Mouse (Mus musculus) ES-E14 (cell line): Measurements from ENCODE around the gene Svopl. TPM values are rescaled to one million over a fixed set of nuclear protein-coding genes. Genes with fewer than 3 reads are reported as not detected.

ENCODE experiments used
- DNase-seq: peaks from one replicate; pipeline ENCODE4 v3.0.0-alpha.2; 2013; ENCODE audit warnings: low read depth, low spot score
- H3K27ac ChIP-seq: 2 replicates; pipeline ENCODE4 v1.5.1; 2012; ENCODE audit warnings: low read depth, mild to moderate bottlenecking, low read length, moderate library complexity, mixed read lengths; ENCODE audit not compliant: poor library complexity, insufficient read depth, severe bottlenecking
- H3K36me3 ChIP-seq: 2 replicates; pipeline ENCODE4 v1.6.1; 2012; ENCODE audit warnings: mild to moderate bottlenecking, low read length, moderate library complexity, mixed read lengths; ENCODE audit not compliant: control insufficient read depth, poor library complexity, insufficient read depth, severe bottlenecking
- H3K4me1 ChIP-seq, 2 experiments: fragments of 150-350 bp in 1 of 2; sonication (generic) in 1 of 2; 2 replicates each; pipeline ENCODE4 v1.6.1; 2012; ENCODE audit warnings: low read length in 2 of 2, mild to moderate bottlenecking in 1 of 2, mixed read lengths in 1 of 2; ENCODE audit not compliant: control insufficient read depth in 2 of 2, insufficient read depth in 2 of 2, poor library complexity in 1 of 2
- H3K4me3 ChIP-seq, 2 experiments: fragments of 150-350 bp in 1 of 2; sonication (generic) in 1 of 2; 2 replicates each; pipeline ENCODE4 v1.5.1; 2012; ENCODE audit warnings: low read length in 2 of 2, low read depth in 1 of 2, mild to moderate bottlenecking in 1 of 2, mixed read lengths in 1 of 2; ENCODE audit not compliant: insufficient read depth in 1 of 2, poor library complexity in 1 of 2, severe bottlenecking in 1 of 2
- H3K9ac ChIP-seq: 2 replicates; pipeline ENCODE4 v1.6.1; 2012; ENCODE audit warnings: low read depth, mild to moderate bottlenecking, low read length, mixed read lengths; ENCODE audit not compliant: poor library complexity, insufficient read depth, severe bottlenecking
- H3K9me3 ChIP-seq: fragments of 150-350 bp; sonication (generic); 2 replicates; pipeline ENCODE4 v1.6.1; 2012; ENCODE audit warnings: low read depth, mild to moderate bottlenecking, low read length; ENCODE audit not compliant: control insufficient read depth, insufficient read depth
- CHD2 ChIP-seq: IDR thresholded peaks from 2 replicates; pipeline ENCODE4 v1.6.1; 2014; ENCODE audit warnings: mild to moderate bottlenecking, low read depth, low read length, inconsistent platforms
- HCFC1 ChIP-seq: IDR thresholded peaks from 2 replicates; pipeline ENCODE4 v1.6.1; 2012; ENCODE audit warnings: low read length, inconsistent platforms, borderline replicate concordance; ENCODE audit not compliant: insufficient read depth
- MAFK ChIP-seq: IDR thresholded peaks from 2 replicates; pipeline ENCODE4 v1.6.1; 2014; ENCODE audit warnings: mild to moderate bottlenecking, low read depth, low read length, inconsistent platforms; ENCODE audit not compliant: insufficient read depth
- ZC3H11A ChIP-seq: IDR thresholded peaks from 2 replicates; pipeline ENCODE4 v1.6.1; 2012; ENCODE audit warnings: low read depth, mild to moderate bottlenecking, inconsistent platforms, low read length, borderline replicate concordance
- ZNF384 ChIP-seq: IDR thresholded peaks from 2 replicates; pipeline ENCODE4 v1.6.1; 2012; ENCODE audit warnings: low read depth, low read length, inconsistent platforms
- in situ Hi-C, 2 experiments: fragments of 600-800 bp; cut with MboI; formaldehyde crosslinking; loops; one replicate each; pipeline ENCODE4 v1.15.1; 2025; ENCODE audit warnings: low sequenced_read_pairs in 2 of 2, inconsistent platforms in 1 of 2; ENCODE audit not compliant: unreplicated experiment in 2 of 2
- total RNA-seq: library from RNA; depleted of rRNA; stranded (reverse); fragments of 300-350 nt; gene quantifications from 2 replicates; pipeline ENCODE4 v1.2.3, GENCODE M21; 2012

Gene Svopl
- total RNA-seq, 1 experiment, result 0.18 TPM

DNA sequence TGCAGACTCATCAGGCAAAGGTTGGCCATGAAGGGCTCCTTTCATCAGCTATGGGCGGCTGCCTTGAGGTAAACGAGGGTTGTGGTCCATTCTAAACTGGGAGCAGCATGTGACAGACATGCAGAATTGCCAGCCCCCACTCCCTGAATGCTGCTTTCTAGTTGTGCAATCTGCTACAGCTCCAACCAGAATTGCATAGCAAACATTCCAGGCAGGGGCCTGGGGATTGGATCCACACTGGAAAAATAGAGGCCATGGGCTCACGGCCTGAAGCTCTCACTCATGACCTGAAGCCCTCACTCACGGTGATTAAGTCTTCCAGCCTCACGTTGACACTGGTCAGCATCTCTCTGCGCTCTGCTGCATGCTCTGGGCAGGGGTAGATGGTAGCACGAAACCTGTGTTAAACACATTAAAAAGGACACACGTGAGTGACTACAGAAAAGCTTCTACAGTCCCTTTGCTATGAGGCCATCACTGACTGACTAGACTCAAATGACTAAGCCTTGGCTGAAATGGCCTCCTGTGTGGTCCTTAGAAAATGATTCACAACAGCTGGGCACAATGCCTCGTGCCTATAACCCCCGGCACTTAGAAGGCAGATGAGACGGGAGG, 35.0 kb upstream of the Svopl start:
- Histone ChIP-seq H3K27ac (no peak overlapping the region), H3K9ac (no peak overlapping the region), H3K4me1 (peaks cover 0 to 4% of the 10 kb centered on the region in 2 experiments; a peak in 1 of 4 replicates), H3K4me3 (no peak overlapping the region), H3K36me3 (no peaks in the 10 kb centered on the region), H3K9me3 (no peaks in the 10 kb centered on the region)
- no peak for DNase-seq
- no peak for TF ChIP-seq HCFC1
- TF ChIP-seq ZNF384, result no peak
- TF ChIP-seq MAFK, result no peak
- TF ChIP-seq ZC3H11A, result no peak
- TF ChIP-seq CHD2, result no peak
- in situ Hi-C loops, result no loop called here

DNA sequence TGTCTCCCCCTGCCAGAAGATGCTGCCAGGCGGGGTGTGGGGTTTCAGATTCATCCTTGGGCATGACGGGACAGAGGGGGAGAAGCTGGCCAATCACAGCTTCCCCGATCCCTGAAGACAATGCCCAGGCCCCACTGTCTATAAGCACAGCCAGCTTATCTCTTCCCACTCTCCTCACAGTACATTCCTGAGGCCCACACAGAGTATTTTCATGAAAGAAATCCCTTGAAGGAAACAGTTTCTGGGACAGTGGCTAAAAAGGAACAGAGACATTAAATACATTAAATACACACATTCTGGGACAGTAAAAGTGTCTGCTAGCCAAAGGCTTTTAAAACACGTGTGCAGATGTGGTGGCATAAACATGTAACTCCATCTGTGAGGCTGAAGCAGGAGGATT, 33.6 kb upstream of the Svopl start:
- in situ Hi-C loops, result no loop called here
- no peak for TF ChIP-seq ZC3H11A
- TF ChIP-seq CHD2, result no peak
- no peak for TF ChIP-seq ZNF384
- no peak for TF ChIP-seq HCFC1
- no peak for TF ChIP-seq MAFK
- no peak for DNase-seq
- no peaks in the 10 kb centered on the region for H3K36me3 ChIP-seq
- no peak overlapping the region for H3K9ac ChIP-seq
- no peaks in the 10 kb centered on the region for H3K9me3 ChIP-seq
- no peak overlapping the region for H3K4me3 ChIP-seq
- peaks cover 0 to 4% of the 10 kb centered on the region in 2 experiments; a peak in 1 of 4 replicates for H3K4me1 ChIP-seq
- no peak overlapping the region for H3K27ac ChIP-seq

DNA sequence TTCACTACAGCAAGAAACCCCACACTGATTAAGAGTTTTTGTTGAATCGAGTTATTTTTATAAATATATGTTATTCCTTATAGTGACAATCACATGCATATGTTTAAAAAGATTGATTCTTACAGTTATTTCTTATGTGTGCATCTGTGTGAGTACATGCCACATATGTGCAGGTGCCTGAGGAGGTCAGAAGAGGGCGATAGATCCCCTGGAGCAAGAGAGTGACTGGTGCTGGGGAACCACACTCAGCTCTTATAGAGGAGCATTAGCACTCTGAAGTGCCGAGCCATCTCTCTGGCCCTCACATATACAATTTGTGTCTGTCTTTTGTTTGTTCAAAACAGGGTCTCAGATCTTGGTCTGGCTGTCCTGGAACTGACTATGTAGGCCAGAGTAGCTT, 26.8 kb upstream of the Svopl start:
- Histone ChIP-seq H3K9me3 (no peaks in the 10 kb centered on the region), H3K36me3 (no peaks in the 10 kb centered on the region; the same call in 1 of the 2 replicates), H3K4me1 (no peaks in the 10 kb centered on the region), H3K9ac (no peak overlapping the region), H3K27ac (no peak overlapping the region), H3K4me3 (no peak overlapping the region)
- no peak for TF ChIP-seq CHD2
- TF ChIP-seq HCFC1, result no peak
- TF ChIP-seq ZNF384, result no peak
- no peak for TF ChIP-seq MAFK
- 0 out of 2 replicates have a peak, but pooled peaks have one; percentile 15 for TF ChIP-seq ZC3H11A
- in situ Hi-C loops, result loop anchor here in 1 of 2 experiments (25.0 kb wide), 1 partner anchor 611 kb away; no protein-coding TSS in a partner anchor
- DNase-seq, result no peak

DNA sequence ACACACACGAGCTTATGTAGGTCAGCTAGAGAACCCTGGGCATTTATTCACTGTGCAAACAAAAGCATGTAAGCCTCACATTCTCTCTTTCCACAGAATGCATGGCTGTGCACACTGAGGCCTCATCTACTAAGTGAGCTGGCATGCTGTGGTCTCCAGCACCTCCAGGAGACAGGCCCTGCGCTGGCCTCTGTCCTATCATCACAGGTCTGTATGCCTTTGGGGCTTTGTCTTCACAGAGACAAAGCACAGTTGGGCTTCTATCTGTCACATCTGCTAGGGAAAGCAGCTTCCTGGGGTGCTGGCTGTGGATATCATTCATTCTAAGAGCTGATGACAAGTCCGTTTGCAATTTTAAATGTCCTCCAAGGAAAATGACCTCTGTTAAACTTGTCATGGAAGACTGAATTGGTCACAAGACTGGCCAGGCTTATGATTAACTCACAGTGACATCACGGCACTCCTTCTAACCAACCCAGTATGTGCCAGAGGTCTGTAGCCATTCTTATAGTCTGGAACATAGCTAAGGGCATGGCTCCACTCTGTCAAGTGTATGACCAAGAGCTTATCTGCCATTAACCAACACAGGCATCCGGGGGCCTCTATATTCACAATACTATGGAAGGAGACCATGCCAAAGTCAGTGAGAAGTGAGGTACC, 25.5 kb upstream of the Svopl start:
- in situ Hi-C loops, result loop anchor here in 1 of 2 experiments (25.0 kb wide), 1 partner anchor 610 kb away; no protein-coding TSS in a partner anchor
- TF ChIP-seq ZNF384 (no peak), CHD2 (no peak), MAFK (no peak), ZC3H11A (no peak), HCFC1 (no peak)

DNA sequence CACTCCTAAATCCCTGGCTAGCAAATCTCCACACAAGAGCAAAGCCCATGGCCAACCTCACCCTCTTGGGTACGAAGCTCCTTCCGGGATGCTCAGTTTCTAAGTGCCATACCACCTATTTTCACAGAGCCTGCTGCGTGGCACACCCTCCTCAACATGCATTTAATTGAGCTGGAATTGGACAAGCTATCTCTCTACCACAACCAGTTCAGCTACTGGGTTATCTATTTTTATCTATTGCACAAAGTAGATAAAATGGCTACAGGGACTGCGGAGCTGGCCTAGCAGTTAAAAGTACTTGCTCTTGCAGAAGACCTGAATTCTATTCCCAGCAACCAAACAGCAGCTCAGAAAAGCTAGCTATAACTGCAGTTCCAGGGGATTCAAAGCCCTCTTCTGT, 24.5 kb upstream of the Svopl start:
- Histone ChIP-seq H3K4me3 (no peak overlapping the region), H3K36me3 (no peaks in the 10 kb centered on the region; the same call in 1 of the 2 replicates), H3K4me1 (no peaks in the 10 kb centered on the region), H3K27ac (no peak overlapping the region), H3K9me3 (no peaks in the 10 kb centered on the region), H3K9ac (no peak overlapping the region)
- TF ChIP-seq ZNF384, result no peak
- no peak for TF ChIP-seq CHD2
- no peak for TF ChIP-seq ZC3H11A
- no peak for TF ChIP-seq HCFC1
- no peak for TF ChIP-seq MAFK
- in situ Hi-C loops, result loop anchor here in 1 of 2 experiments (25.0 kb wide), 1 partner anchor 609 kb away; no protein-coding TSS in a partner anchor
- no peak for DNase-seq

More for the DNA sequence above, 25.5 kb upstream of the Svopl start:
- no peak for DNase-seq
- Histone ChIP-seq H3K4me1 (no peaks in the 10 kb centered on the region), H3K27ac (no peak overlapping the region), H3K9ac (no peak overlapping the region), H3K36me3 (no peaks in the 10 kb centered on the region; the same call in 1 of the 2 replicates), H3K4me3 (no peak overlapping the region), H3K9me3 (no peaks in the 10 kb centered on the region)
